ENCODE assay signal across 22 mouse cellular contexts in the genomic region with DNA sequence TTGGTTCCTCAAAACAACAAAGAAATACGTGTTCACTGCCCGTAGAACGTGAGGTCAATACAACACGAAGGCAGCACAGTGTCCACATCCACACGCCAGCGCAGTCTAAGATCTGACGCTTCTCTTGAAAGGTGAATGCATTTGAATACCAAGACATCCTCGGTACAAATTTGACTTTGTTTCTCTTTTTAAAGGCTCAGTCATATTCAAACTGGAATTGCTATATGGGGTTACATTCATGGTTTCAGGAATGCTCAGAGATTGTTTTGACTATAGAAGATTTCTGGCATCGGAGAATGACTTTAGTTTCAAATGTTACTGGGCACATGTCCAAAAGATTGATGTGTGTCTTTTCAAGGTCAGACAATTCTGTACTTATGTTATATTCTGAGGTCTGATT.
A peak's percentile ranks its signal among the peaks of the same experiment; 100 is the strongest.
DNase-seq lines count a peak whose midpoint lies in the region; ATAC-seq and TF ChIP-seq lines count a peak whose summit lies in the region.
"Had no signal": no experiment of that assay in that cellular context is flagged by ENCODE, and none has a peak within 500 bp of the region (broad histone marks: within the 10 kb centered on the region; RNA-seq: fewer than 3 reads in every experiment).

No protein-coding gene starts in this region.

- no peaks in the 10 kb centered on the region for H3K27me3 ChIP-seq in cerebellum, adult 2 months (ENCODE audit: control insufficient read depth, insufficient read depth, low read length)
- H3K27me3 ChIP-seq in hindbrain, embryonic 13.5 days = no peaks in the 10 kb centered on the region
- H3K27me3 ChIP-seq in hindbrain, embryonic 12.5 days = no peaks in the 10 kb centered on the region
- no peaks in the 10 kb centered on the region for H3K27me3 ChIP-seq in lung, embryonic 14.5 days (ENCODE audit: insufficient read depth, low read length)
- H3K27me3 ChIP-seq: embryonic facial prominence, embryonic 12.5 days; forebrain, embryonic 12.5 days; heart, embryonic 12.5 days; heart, embryonic 15.5 days; intestine, embryonic 15.5 days had no signal

- H3K4me3 ChIP-seq in cerebellum, adult 2 months (replicated peaks; ENCODE audit: insufficient read depth, low read depth, low read length) = no peak overlapping the region
- H3K4me3 ChIP-seq in hindbrain, embryonic 13.5 days = no peak overlapping the region
- no peak overlapping the region for H3K4me3 ChIP-seq in hindbrain, embryonic 12.5 days
- H3K4me3 ChIP-seq in lung, embryonic 14.5 days (ENCODE audit: low read depth, low read length) = no peak overlapping the region
- no peak overlapping the region for H3K4me3 ChIP-seq in lung, adult 2 months (replicated peaks; ENCODE audit: extremely low read depth, low read depth, low read length)
- H3K4me3 ChIP-seq: embryonic facial prominence, embryonic 12.5 days; erythroblast, embryonic 14.5 days; forebrain, embryonic 12.5 days; heart, embryonic 12.5 days; heart, embryonic 15.5 days; intestine, embryonic 15.5 days had no signal

- no peak overlapping the region for H3K9ac ChIP-seq in hindbrain, embryonic 13.5 days
- no peak overlapping the region for H3K9ac ChIP-seq in hindbrain, embryonic 12.5 days
- no peak overlapping the region for H3K9ac ChIP-seq in lung, embryonic 14.5 days
- H3K9ac ChIP-seq: embryonic facial prominence, embryonic 12.5 days; forebrain, embryonic 12.5 days; forebrain, postnatal 0 days; heart, embryonic 12.5 days; heart, embryonic 15.5 days; intestine, embryonic 15.5 days had no signal

- ATAC-seq in hindbrain, embryonic 13.5 days (ENCODE audit: low FRiP score) = no peak
- ATAC-seq in hindbrain, embryonic 12.5 days (ENCODE audit: low FRiP score) = no peak
- ATAC-seq in lung, embryonic 14.5 days (ENCODE audit: insufficient read depth) = no peak
- ATAC-seq: intestine, embryonic 15.5 days had no signal

- no peak overlapping the region for H3K4me2 ChIP-seq in hindbrain, embryonic 13.5 days
- no peak overlapping the region for H3K4me2 ChIP-seq in hindbrain, embryonic 12.5 days (replicated peaks)
- no peak overlapping the region for H3K4me2 ChIP-seq in lung, embryonic 14.5 days
- H3K4me2 ChIP-seq: embryonic facial prominence, embryonic 12.5 days; forebrain, embryonic 12.5 days; heart, embryonic 12.5 days; heart, embryonic 15.5 days; intestine, embryonic 15.5 days had no signal

- no peaks in the 10 kb centered on the region for H3K36me3 ChIP-seq in hindbrain, embryonic 13.5 days
- no peaks in the 10 kb centered on the region for H3K36me3 ChIP-seq in hindbrain, embryonic 12.5 days
- no peaks in the 10 kb centered on the region for H3K36me3 ChIP-seq in lung, embryonic 14.5 days (ENCODE audit: insufficient read depth)
- H3K36me3 ChIP-seq: embryonic facial prominence, embryonic 12.5 days; forebrain, embryonic 12.5 days; G1E; heart, embryonic 12.5 days; heart, embryonic 15.5 days; intestine, embryonic 15.5 days had no signal

- peaks cover 22% of the 10 kb centered on the region; the same call in 1 of the 2 replicates for H3K4me1 ChIP-seq in cerebellum, adult 2 months (ENCODE audit: control insufficient read depth, insufficient read depth, low read length)
- peaks cover 31% of the 10 kb centered on the region for H3K4me1 ChIP-seq in hindbrain, embryonic 13.5 days (replicated peaks)
- H3K4me1 ChIP-seq in hindbrain, embryonic 12.5 days = peaks cover 11% of the 10 kb centered on the region; the same call in 1 of the 2 replicates
- H3K4me1 ChIP-seq in lung, embryonic 14.5 days (ENCODE audit: insufficient read depth) = no peaks in the 10 kb centered on the region
- H3K4me1 ChIP-seq in lung, adult 2 months (ENCODE audit: control insufficient read depth, insufficient read depth, low read length) = no peaks in the 10 kb centered on the region
- H3K4me1 ChIP-seq: embryonic facial prominence, embryonic 12.5 days; heart, embryonic 12.5 days; heart, embryonic 15.5 days; intestine, embryonic 15.5 days had no signal

- 86% methylated on average over 9 of the region's 9 CpGs for WGBS in cerebellum, adult 2 months
- WGBS in hindbrain, embryonic 13.5 days = 87% methylated on average over 9 of the region's 9 CpGs
- 90% methylated on average over 9 of the region's 9 CpGs for WGBS in hindbrain, embryonic 12.5 days
- WGBS in lung, embryonic 14.5 days = 88% methylated on average over 9 of the region's 9 CpGs
- 89% methylated on average over 9 of the region's 9 CpGs for WGBS in lung, adult 2 months

- no peak for TF ChIP-seq POLR2A in cerebellum, adult 2 months (IDR thresholded peaks at IDR 0.05; ENCODE audit: borderline replicate concordance, insufficient read depth, low read length)
- TF ChIP-seq POLR2A in lung, adult 2 months (IDR thresholded peaks at IDR 0.05; ENCODE audit: borderline replicate concordance, extremely low read depth, low read depth, low read length) = no peak

- H3K9me3 ChIP-seq in hindbrain, embryonic 13.5 days = no peaks in the 10 kb centered on the region
- H3K9me3 ChIP-seq in hindbrain, embryonic 12.5 days (replicated peaks) = no peaks in the 10 kb centered on the region
- no peaks in the 10 kb centered on the region for H3K9me3 ChIP-seq in lung, embryonic 14.5 days (ENCODE audit: low read depth, low read length)
- H3K9me3 ChIP-seq: embryonic facial prominence, embryonic 12.5 days; forebrain, embryonic 12.5 days; heart, embryonic 12.5 days; heart, embryonic 15.5 days; intestine, embryonic 15.5 days had no signal

- TF ChIP-seq CTCF in cerebellum, adult 2 months (IDR thresholded peaks at IDR 0.05; ENCODE audit: borderline replicate concordance, insufficient read depth, low read depth, low read length) = no peak
- TF ChIP-seq CTCF in lung, embryonic 14.5 days (IDR thresholded peaks at IDR 0.05; ENCODE audit: low read depth) = no peak
- no peak for TF ChIP-seq CTCF in lung, adult 2 months (IDR thresholded peaks at IDR 0.05; ENCODE audit: insufficient read depth, low read length)

- no peak for DNase-seq in cerebellum, adult 2 months
- DNase-seq in cerebellum, adult 8-10 months = no peak
- DNase-seq in lung, embryonic 14.5 days = peak; percentile 7
- DNase-seq in lung, adult 2 months = no peak
- no peak for DNase-seq in frontal cortex, postnatal 14 days (ENCODE audit: low spot score in 2 of 2)
- DNase-seq: adrenal gland, adult 2 months; adrenal gland, postnatal 14 days; forebrain, postnatal 0 days; gastrocnemius, postnatal 25 days; heart, adult 18-20 months; heart, postnatal 10 days; heart, postnatal 36 days; kidney, adult 11 months had no signal

- peak overlapping the region; percentile 96 for H3K27ac ChIP-seq in cerebellum, adult 2 months (ENCODE audit: insufficient read depth, low read length)
- H3K27ac ChIP-seq in hindbrain, embryonic 13.5 days = peak overlapping the region; percentile 53; the same call in 1 of the 2 replicates
- H3K27ac ChIP-seq in hindbrain, embryonic 12.5 days = no peak overlapping the region
- H3K27ac ChIP-seq in lung, embryonic 14.5 days (ENCODE audit: low read depth) = no peak overlapping the region
- H3K27ac ChIP-seq: embryonic facial prominence, embryonic 12.5 days; forebrain, embryonic 12.5 days; heart, embryonic 15.5 days; intestine, embryonic 15.5 days had no signal

Comparison
In these comparisons a context has a peak if more than half of its experiments do, and no peak if none do; other contexts are left out.
1. H3K27ac ChIP-seq: peak in cerebellum, adult 2 months (single experiment) and hindbrain, embryonic 13.5 days (single experiment); none in hindbrain, embryonic 12.5 days (single experiment) and lung, embryonic 14.5 days (single experiment).